Mouse (Mus musculus) liver, embryonic 14.5 days (tissue): Measurements from ENCODE around the gene Adh4.

Experiments
- CTCF ChIP-seq: IDR thresholded peaks from 2 replicates; pipeline ENCODE4 v1.5.1; 2016; ENCODE audit warnings: antibody characterized with exemption, low read depth, control low read depth
- EP300 ChIP-seq: IDR thresholded peaks from 2 replicates; pipeline ENCODE4 v1.6.1; 2016; ENCODE audit warnings: antibody characterized with exemption, low read depth

- TF ChIP-seq EP300 (no peak), CTCF (no peak)
Observed at GRCm38 (mm10) chr3:138375148-138375547, 40.1 kb upstream of the Adh4 start.
